Mouse (Mus musculus) embryonic facial prominence, embryonic 10.5 days (tissue): Measurements from ENCODE around the gene Slc5a2. TPM values are rescaled to one million over a fixed set of nuclear protein-coding genes. Genes with fewer than 3 reads are reported as not detected.

Experiments
- DNase-seq: peaks from one replicate; pipeline ENCODE4 v3.0.0-alpha.2; 2017; ENCODE audit warnings: low spot score
- H3K27ac ChIP-seq: fragments of 300-500 bp; sonication (generic); replicated peaks from 2 replicates; pipeline ENCODE4 v1.5.1; 2016; ENCODE audit warnings: mild to moderate bottlenecking
- H3K27me3 ChIP-seq: fragments of 300-500 bp; sonication (generic); replicated peaks from 2 replicates; pipeline ENCODE4 v1.6.1; 2016; ENCODE audit warnings: low read depth, mild to moderate bottlenecking; ENCODE audit not compliant: poor library complexity, severe bottlenecking
- H3K36me3 ChIP-seq: fragments of 300-500 bp; sonication (generic); replicated peaks from 2 replicates; pipeline ENCODE4 v1.6.1; 2016; ENCODE audit warnings: mild to moderate bottlenecking, moderate library complexity
- H3K4me1 ChIP-seq: fragments of 300-500 bp; sonication (generic); 2 replicates; pipeline ENCODE4 v1.6.1; 2016
- H3K4me3 ChIP-seq: fragments of 300-500 bp; sonication (generic); 2 replicates; pipeline ENCODE4 v1.5.1; 2016; ENCODE audit warnings: mild to moderate bottlenecking, moderate library complexity
- H3K9me3 ChIP-seq: fragments of 300-500 bp; sonication (generic); 2 replicates; pipeline ENCODE4 v1.6.1; 2016; ENCODE audit warnings: mild to moderate bottlenecking
- WGBS: fragments of 180-500 bp; shearing (Covaris S2); methylation state at CpG from one replicate; pipeline ENCODE4 v1.1.7; 2016; 5-methylcytosine and 5-hydroxymethylcytosine counted together
- polyA plus RNA-seq: library from polyadenylated mRNA; unstranded; fragments of >200 nt; fragmentation: Nextera tagmentation; extraction: Ambion mirVana; gene quantifications from 2 replicates; pipeline ENCODE4 v1.2.1, GENCODE M21; 2016

Gene Slc5a2
- polyA plus RNA-seq, 1 experiment from 2014 or later: 0.10 TPM

- DNase-seq: no peak
- no peak overlapping the region for H3K27ac ChIP-seq
- 94% methylated on average over 16 of the region's 16 CpGs for WGBS
- no peaks in the 10 kb centered on the region for H3K9me3 ChIP-seq
- H3K36me3 ChIP-seq: peaks cover 53% of the 10 kb centered on the region
- peaks cover 7% of the 10 kb centered on the region for H3K27me3 ChIP-seq
- peaks cover 65% of the 10 kb centered on the region for H3K4me1 ChIP-seq
- H3K4me3 ChIP-seq: no peak overlapping the region
These were observed 23.1 kb upstream of the Slc5a2 start for GRCm38 (mm10) chr7:128242331-128242730.

- H3K27ac ChIP-seq: peak overlapping the region; percentile 72
- H3K27me3 ChIP-seq: peaks cover 18% of the 10 kb centered on the region
- H3K36me3 ChIP-seq: peaks cover 53% of the 10 kb centered on the region
- H3K9me3 ChIP-seq: no peaks in the 10 kb centered on the region
- DNase-seq: peak; percentile 39
- 43% methylated on average over 10 of the region's 10 CpGs for WGBS
- H3K4me1 ChIP-seq: peaks cover 68% of the 10 kb centered on the region
- H3K4me3 ChIP-seq: no peak overlapping the region
These were observed 21.5 kb upstream of the Slc5a2 start for GRCm38 (mm10) chr7:128243921-128244320.

- no peak overlapping the region for H3K4me3 ChIP-seq
- DNase-seq: no peak
- H3K27ac ChIP-seq: peak overlapping the region; percentile 72; the same call in 1 of the 2 replicates
- peaks cover 56% of the 10 kb centered on the region for H3K36me3 ChIP-seq
- H3K9me3 ChIP-seq: no peaks in the 10 kb centered on the region
- H3K27me3 ChIP-seq: peaks cover 22% of the 10 kb centered on the region
- 84% methylated on average over 18 of the region's 18 CpGs for WGBS
- H3K4me1 ChIP-seq: peaks cover 66% of the 10 kb centered on the region
These were observed 20.9 kb upstream of the Slc5a2 start for GRCm38 (mm10) chr7:128244410-128245025.

- Histone ChIP-seq H3K36me3 (peaks cover 50% of the 10 kb centered on the region), H3K4me1 (peaks cover 58% of the 10 kb centered on the region), H3K4me3 (no peak overlapping the region), H3K27me3 (peaks cover 28% of the 10 kb centered on the region), H3K9me3 (no peaks in the 10 kb centered on the region), H3K27ac (no peak overlapping the region)
- WGBS: 85% methylated on average over 4 of the region's 4 CpGs
- DNase-seq: no peak
These were observed 19.9 kb upstream of the Slc5a2 start for GRCm38 (mm10) chr7:128245547-128245946.

GRCm38 (mm10) chr7:128246496-128247391, 18.7 kb upstream of the Slc5a2 start, which contains the start of gene Tgfb1i1:
Gene Tgfb1i1 (plus strand): TSS chr7:128246812.
- Histone ChIP-seq H3K4me3 (peak within 1 kb of the TSS; percentile 62), H3K36me3 (peaks cover 38% of the 10 kb centered on the region), H3K4me1 (peaks cover 54% of the 10 kb centered on the region), H3K9me3 (no peaks in the 10 kb centered on the region), H3K27ac (peak within 1 kb of the TSS; percentile 83), H3K27me3 (peaks cover 34% of the 10 kb centered on the region)
- WGBS: 2% methylated on average over 30 of the region's 30 CpGs
- DNase-seq: peak; percentile 65

- peak overlapping the region; percentile 62 for H3K4me3 ChIP-seq
- H3K36me3 ChIP-seq: peaks cover 31% of the 10 kb centered on the region
- WGBS: 1% methylated on average over 13 of the region's 13 CpGs
- no peaks in the 10 kb centered on the region for H3K9me3 ChIP-seq
- H3K27ac ChIP-seq: peak overlapping the region; percentile 83
- peaks cover 41% of the 10 kb centered on the region for H3K27me3 ChIP-seq
- H3K4me1 ChIP-seq: peaks cover 57% of the 10 kb centered on the region
- DNase-seq: peak; percentile 85
These were observed 18.0 kb upstream of the Slc5a2 start for GRCm38 (mm10) chr7:128247443-128247842.

- peaks cover 50% of the 10 kb centered on the region for H3K27me3 ChIP-seq
- peaks cover 22% of the 10 kb centered on the region for H3K36me3 ChIP-seq
- peak overlapping the region; percentile 62 for H3K4me3 ChIP-seq
- WGBS: 81% methylated on average over 10 of the region's 10 CpGs
- no peak for DNase-seq
- H3K4me1 ChIP-seq: peaks cover 57% of the 10 kb centered on the region
- no peak overlapping the region for H3K27ac ChIP-seq
- H3K9me3 ChIP-seq: no peaks in the 10 kb centered on the region
These were observed 17.1 kb upstream of the Slc5a2 start for GRCm38 (mm10) chr7:128248081-128249042.

GRCm38 (mm10) chr7:128249998-128250397, 15.5 kb upstream of the Slc5a2 start:
- Histone ChIP-seq H3K4me3 (no peak overlapping the region), H3K9me3 (no peaks in the 10 kb centered on the region), H3K27ac (no peak overlapping the region), H3K36me3 (peaks cover 10% of the 10 kb centered on the region), H3K4me1 (peaks cover 44% of the 10 kb centered on the region), H3K27me3 (peaks cover 54% of the 10 kb centered on the region)
- DNase-seq: no peak
- WGBS: 76% methylated on average over 5 of the region's 5 CpGs

GRCm38 (mm10) chr7:128251946-128252345, 13.5 kb upstream of the Slc5a2 start:
- DNase-seq: no peak
- H3K27me3 ChIP-seq: peaks cover 47% of the 10 kb centered on the region
- H3K27ac ChIP-seq: no peak overlapping the region
- 48% methylated on average over 12 of the region's 12 CpGs for WGBS
- H3K4me1 ChIP-seq: peaks cover 37% of the 10 kb centered on the region
- no peaks in the 10 kb centered on the region for H3K9me3 ChIP-seq
- H3K36me3 ChIP-seq: peaks cover 7% of the 10 kb centered on the region; the same call in 1 of the 2 replicates
- H3K4me3 ChIP-seq: peak overlapping the region; percentile 56

GRCm38 (mm10) chr7:128252609-128253008, 12.8 kb upstream of the Slc5a2 start:
- no peaks in the 10 kb centered on the region for H3K9me3 ChIP-seq
- H3K27ac ChIP-seq: peak overlapping the region; percentile 65
- WGBS: 14% methylated on average over 24 of the region's 24 CpGs

GRCm38 (mm10) chr7:128254978-128255377, 10.5 kb upstream of the Slc5a2 start:
- Histone ChIP-seq H3K4me1 (peaks cover 26% of the 10 kb centered on the region), H3K27ac (no peak overlapping the region), H3K4me3 (no peak overlapping the region), H3K27me3 (peaks cover 30% of the 10 kb centered on the region), H3K36me3 (peaks cover under 1% of the 10 kb centered on the region; the same call in 1 of the 2 replicates), H3K9me3 (no peaks in the 10 kb centered on the region)
- 55% methylated on average over 2 of the region's 2 CpGs for WGBS
- DNase-seq: no peak

More at GRCm38 (mm10) chr7:128252609-128253008, 12.8 kb upstream of the Slc5a2 start:
- DNase-seq: peak; percentile 75
- H3K4me1 ChIP-seq: peaks cover 36% of the 10 kb centered on the region
- H3K36me3 ChIP-seq: peaks cover 7% of the 10 kb centered on the region; the same call in 1 of the 2 replicates
- H3K4me3 ChIP-seq: peak overlapping the region; percentile 56
- H3K27me3 ChIP-seq: peaks cover 47% of the 10 kb centered on the region

- Histone ChIP-seq H3K27ac (no peak overlapping the region), H3K4me1 (peaks cover 26% of the 10 kb centered on the region), H3K36me3 (no peaks in the 10 kb centered on the region), H3K4me3 (no peak overlapping the region), H3K9me3 (no peaks in the 10 kb centered on the region), H3K27me3 (peaks cover 26% of the 10 kb centered on the region)
- DNase-seq: no peak
- 90% methylated on average over 5 of the region's 5 CpGs for WGBS
These were observed 9.7 kb upstream of the Slc5a2 start for GRCm38 (mm10) chr7:128255757-128256156.
